Comparison of ENCODE assay signal across 25 mouse cellular contexts in genomic region chr12:82216801-82217553, GRCm38 (mm10).
"Had no signal": no experiment of that assay in that cellular context is flagged by ENCODE, and none has a peak within 500 bp of the region (broad histone marks: within the 10 kb centered on the region; RNA-seq: fewer than 3 reads in every experiment).

No protein-coding gene starts in this region.

- DNase-seq: forebrain, postnatal 0 days; gastrocnemius, postnatal 14 days; gastrocnemius, postnatal 36 days; heart, adult 11 months; heart, adult 2 months; heart, postnatal 14 days; heart, postnatal 36 days; kidney, adult 11 months; kidney, adult 8-10 months; kidney, postnatal 14 days; layer of hippocampus, adult 9-11 months; layer of hippocampus, postnatal 36 days; left cerebral cortex, postnatal 4 days; liver; liver, embryonic 13.5 days had no signal

- H3K4me1 ChIP-seq: hindbrain, embryonic 15.5 days; liver, embryonic 15.5 days had no signal

- ATAC-seq: forebrain, postnatal 0 days; hindbrain, postnatal 0 days; intestine, embryonic 16.5 days had no signal

- H3K4me3 ChIP-seq: heart, adult 2 months; heart, embryonic 13.5 days; heart, embryonic 15.5 days; hindbrain, embryonic 13.5 days; hindbrain, embryonic 15.5 days; limb, embryonic 12.5 days; liver, embryonic 13.5 days; liver, embryonic 15.5 days had no signal

- H3K27ac ChIP-seq: heart, adult 2 months; heart, embryonic 13.5 days; heart, embryonic 15.5 days; hindbrain, embryonic 13.5 days; hindbrain, embryonic 15.5 days; hindbrain, postnatal 0 days; limb, embryonic 12.5 days; liver, embryonic 13.5 days; liver, embryonic 15.5 days had no signal

- H3K36me3 ChIP-seq: hindbrain, embryonic 15.5 days; limb, embryonic 12.5 days; liver, embryonic 15.5 days had no signal

- H3K9ac ChIP-seq: forebrain, postnatal 0 days; heart, embryonic 13.5 days; heart, embryonic 15.5 days; hindbrain, embryonic 13.5 days; hindbrain, embryonic 15.5 days; limb, embryonic 12.5 days; liver, embryonic 13.5 days; liver, embryonic 15.5 days had no signal

- H3K9me3 ChIP-seq: heart, embryonic 15.5 days; hindbrain, embryonic 13.5 days; hindbrain, embryonic 15.5 days; liver, embryonic 13.5 days; liver, embryonic 15.5 days had no signal

- H3K4me2 ChIP-seq: heart, embryonic 11.5 days; heart, embryonic 13.5 days; heart, embryonic 15.5 days; hindbrain, embryonic 13.5 days; hindbrain, embryonic 15.5 days; limb, embryonic 12.5 days; liver, embryonic 11.5 days; liver, embryonic 13.5 days; liver, embryonic 15.5 days had no signal

- H3K27me3 ChIP-seq: heart, embryonic 13.5 days; heart, embryonic 15.5 days; hindbrain, embryonic 13.5 days; hindbrain, embryonic 15.5 days; limb, embryonic 12.5 days; liver, embryonic 13.5 days; liver, embryonic 15.5 days had no signal
